Mouse (Mus musculus): ENCODE data around the gene Ndnf. TPM values are rescaled to one million over a fixed set of nuclear protein-coding genes. Genes with fewer than 3 reads are reported as not detected.

Ndnf gene
- polyA plus RNA-seq, 1 experiment from 2014 or later: 33.7 TPM

DNA sequence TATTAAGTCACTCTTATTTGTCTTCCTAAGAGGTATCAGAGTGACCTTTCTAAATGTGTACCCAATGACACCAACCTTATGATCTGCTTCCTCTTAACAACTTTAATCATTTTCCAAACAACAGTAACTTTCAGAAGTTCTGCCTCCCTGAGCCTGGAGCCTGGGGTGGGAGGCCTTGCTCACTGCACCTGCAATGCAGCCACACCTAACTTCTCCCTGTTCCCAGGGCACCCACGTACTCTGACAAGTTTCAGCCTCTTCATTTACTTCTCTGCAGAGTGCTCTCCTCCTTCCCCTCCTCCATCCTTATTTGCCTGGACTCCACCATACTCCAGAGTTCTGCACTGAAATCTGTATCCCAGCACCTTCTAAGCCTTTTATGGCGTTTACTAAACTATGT is 1.4 kb upstream of the Ndnf start:
- Histone ChIP-seq H3K4me2 (replicated peaks; ENCODE audit: low read depth, low read length) (no peak overlapping the region), H3K4me3 (ENCODE audit: low read depth, low read length) (no peak overlapping the region), H3K27ac (ENCODE audit: low read length) (no peak overlapping the region), H3K36me3 (ENCODE audit: insufficient read depth, low read length) (no peaks in the 10 kb centered on the region), H3K27me3 (replicated peaks; ENCODE audit: insufficient read depth, low read length) (no peaks in the 10 kb centered on the region), H3K4me1 (ENCODE audit: insufficient read depth, low read depth, low read length) (no peaks in the 10 kb centered on the region), H3K9ac (replicated peaks; ENCODE audit: low read depth) (no peak overlapping the region), H3K9me3 (ENCODE audit: low read length) (no peaks in the 10 kb centered on the region)
- DNase-seq (ENCODE audit: low spot score) (peak; percentile 49), ATAC-seq (peak; percentile 39)
- no peak for TF ChIP-seq EP300 (IDR thresholded peaks at IDR 0.05)
- TF ChIP-seq CTCF (IDR thresholded peaks at IDR 0.05): no peak
- WGBS: 49% methylated on average over 2 of the region's 2 CpGs

- H3K9me3 ChIP-seq (ENCODE audit: low read length): no peaks in the 10 kb centered on the region
- no peak overlapping the region for H3K9ac ChIP-seq (replicated peaks; ENCODE audit: low read depth)
- peak; percentile 46 for DNase-seq (ENCODE audit: low spot score)
- H3K27ac ChIP-seq (ENCODE audit: low read length): peak overlapping the region; percentile 57; the same call in 1 of the 2 replicates
- WGBS: 4% methylated on average over 21 of the region's 21 CpGs
- H3K4me3 ChIP-seq (ENCODE audit: low read depth, low read length): peak overlapping the region; percentile 65
- peak overlapping the region; percentile 87 for H3K4me2 ChIP-seq (replicated peaks; ENCODE audit: low read depth, low read length)
- H3K36me3 ChIP-seq (ENCODE audit: insufficient read depth, low read length): no peaks in the 10 kb centered on the region
- peak; percentile 23; the same call in 1 of the 2 replicates for ATAC-seq
- H3K27me3 ChIP-seq (replicated peaks; ENCODE audit: insufficient read depth, low read length): no peaks in the 10 kb centered on the region
- no peaks in the 10 kb centered on the region for H3K4me1 ChIP-seq (ENCODE audit: insufficient read depth, low read depth, low read length)
- TF ChIP-seq EP300 (IDR thresholded peaks at IDR 0.05) (no peak), CTCF (IDR thresholded peaks at IDR 0.05) (no peak)
Measured at GRCm38 (mm10) chr6:65670981-65671411, 394 bp upstream of the Ndnf start.

GRCm38 (mm10) chr6:65672131-65673031 is 991 bp downstream of the Ndnf start:
- H3K4me3 ChIP-seq (ENCODE audit: low read depth, low read length): peak overlapping the region; percentile 65
- H3K9me3 ChIP-seq (ENCODE audit: low read length): no peaks in the 10 kb centered on the region
- peak; percentile 30 for ATAC-seq
- H3K4me1 ChIP-seq (ENCODE audit: insufficient read depth, low read depth, low read length): no peaks in the 10 kb centered on the region
- peak overlapping the region; percentile 51 for H3K27ac ChIP-seq (ENCODE audit: low read length)
- peak overlapping the region; percentile 87 for H3K4me2 ChIP-seq (replicated peaks; ENCODE audit: low read depth, low read length)
- no peaks in the 10 kb centered on the region for H3K27me3 ChIP-seq (replicated peaks; ENCODE audit: insufficient read depth, low read length)
- peak overlapping the region; percentile 44 for H3K9ac ChIP-seq (replicated peaks; ENCODE audit: low read depth)
- H3K36me3 ChIP-seq (ENCODE audit: insufficient read depth, low read length): no peaks in the 10 kb centered on the region
- TF ChIP-seq CTCF (IDR thresholded peaks at IDR 0.05) (no peak), EP300 (IDR thresholded peaks at IDR 0.05) (no peak)
- WGBS: 2% methylated on average over 57 of the region's 57 CpGs
- peak; percentile 50 for DNase-seq (ENCODE audit: low spot score)

DNA sequence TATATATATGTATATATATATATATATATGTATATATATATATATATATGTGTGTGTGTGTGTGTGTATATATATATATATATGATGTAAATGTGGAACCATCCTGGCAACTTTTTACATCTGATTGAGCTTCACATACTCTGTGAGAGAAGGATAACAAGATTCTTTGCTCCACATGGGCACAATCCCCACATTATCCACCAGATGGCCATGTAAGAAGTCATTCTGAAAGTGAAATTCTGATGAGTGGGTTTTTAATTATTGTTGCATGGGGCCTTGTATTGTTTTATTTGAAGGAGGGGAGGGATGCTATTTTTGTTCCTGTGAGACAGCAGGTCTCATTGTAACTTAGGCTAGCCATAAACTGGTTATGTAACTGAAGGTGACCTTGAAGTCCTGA is 22.5 kb downstream of the Ndnf start:
- Histone ChIP-seq H3K4me1 (ENCODE audit: insufficient read depth, low read depth, low read length) (peaks cover 4% of the 10 kb centered on the region; the same call in 1 of the 2 replicates), H3K9me3 (ENCODE audit: low read length) (no peaks in the 10 kb centered on the region), H3K9ac (replicated peaks; ENCODE audit: low read depth) (no peak overlapping the region), H3K27ac (ENCODE audit: low read length) (no peak overlapping the region), H3K36me3 (ENCODE audit: insufficient read depth, low read length) (no peaks in the 10 kb centered on the region), H3K27me3 (replicated peaks; ENCODE audit: insufficient read depth, low read length) (no peaks in the 10 kb centered on the region), H3K4me2 (replicated peaks; ENCODE audit: low read depth, low read length) (no peak overlapping the region), H3K4me3 (ENCODE audit: low read depth, low read length) (no peak overlapping the region)
- no peak for DNase-seq (ENCODE audit: low spot score)
- no peak for ATAC-seq
- TF ChIP-seq CTCF (IDR thresholded peaks at IDR 0.05) (peak; percentile 50), EP300 (IDR thresholded peaks at IDR 0.05) (no peak)

- Histone ChIP-seq H3K9me3 (ENCODE audit: low read length) (no peaks in the 10 kb centered on the region), H3K27me3 (replicated peaks; ENCODE audit: insufficient read depth, low read length) (no peaks in the 10 kb centered on the region), H3K9ac (replicated peaks; ENCODE audit: low read depth) (no peak overlapping the region), H3K27ac (ENCODE audit: low read length) (no peak overlapping the region), H3K4me2 (replicated peaks; ENCODE audit: low read depth, low read length) (no peak overlapping the region), H3K4me1 (ENCODE audit: insufficient read depth, low read depth, low read length) (no peaks in the 10 kb centered on the region), H3K36me3 (ENCODE audit: insufficient read depth, low read length) (no peaks in the 10 kb centered on the region), H3K4me3 (ENCODE audit: low read depth, low read length) (no peak overlapping the region)
- ATAC-seq (no peak), DNase-seq (ENCODE audit: low spot score) (no peak)
- 59% methylated on average over 1 of the region's 1 CpGs for WGBS
- no peak for TF ChIP-seq EP300 (IDR thresholded peaks at IDR 0.05)
- TF ChIP-seq CTCF (IDR thresholded peaks at IDR 0.05): no peak
Measured at GRCm38 (mm10) chr6:65720676-65721075, 49.3 kb downstream of the Ndnf start.

- no peaks in the 10 kb centered on the region for H3K4me1 ChIP-seq (ENCODE audit: insufficient read depth, low read depth, low read length)
- WGBS: 77% methylated on average over 2 of the region's 2 CpGs
- H3K36me3 ChIP-seq (ENCODE audit: insufficient read depth, low read length): no peaks in the 10 kb centered on the region
- no peak overlapping the region for H3K4me2 ChIP-seq (replicated peaks; ENCODE audit: low read depth, low read length)
- no peaks in the 10 kb centered on the region for H3K9me3 ChIP-seq (ENCODE audit: low read length)
- H3K4me3 ChIP-seq (ENCODE audit: low read depth, low read length): no peak overlapping the region
- ATAC-seq: no peak
- no peak for TF ChIP-seq EP300 (IDR thresholded peaks at IDR 0.05)
- no peak for TF ChIP-seq CTCF (IDR thresholded peaks at IDR 0.05)
- no peak overlapping the region for H3K9ac ChIP-seq (replicated peaks; ENCODE audit: low read depth)
- H3K27ac ChIP-seq (ENCODE audit: low read length): no peak overlapping the region
- DNase-seq (ENCODE audit: low spot score): no peak
- no peaks in the 10 kb centered on the region for H3K27me3 ChIP-seq (replicated peaks; ENCODE audit: insufficient read depth, low read length)
Measured at GRCm38 (mm10) chr6:65725677-65726076, 54.3 kb downstream of the Ndnf start.

Measured in lung, postnatal 0 days (tissue).